Mouse (Mus musculus) limb, embryonic 14.5 days (tissue): ENCODE results near the gene Rsf1. TPM values are rescaled to one million over a fixed set of nuclear protein-coding genes. Genes with fewer than 3 reads are reported as not detected.

Experiments used
- ATAC-seq: fragments of 200-750 bp; cut with Nextera tagmentation; 2 replicates; pipeline ENCODE4 v1.8.0; 2017; ENCODE audit warnings: low read depth, moderate number of reproducible peaks, moderate TSS enrichment; ENCODE audit not compliant: low FRiP score
- DNase-seq: peaks from one replicate; pipeline ENCODE4 v3.0.0-alpha.2; 2015; ENCODE audit warnings: low spot score
- H3K27ac ChIP-seq: fragments of 300-500 bp; sonication (generic); replicated peaks from 2 replicates; pipeline ENCODE4 v1.5.1; 2014; ENCODE audit warnings: low read depth, mild to moderate bottlenecking, low read length, moderate library complexity, mixed read lengths
- H3K27me3 ChIP-seq: fragments of 300-500 bp; sonication (generic); 2 replicates; pipeline ENCODE4 v1.6.1; 2014; ENCODE audit warnings: low read length, mixed read lengths; ENCODE audit not compliant: control insufficient read depth, insufficient read depth
- H3K36me3 ChIP-seq: fragments of 300-500 bp; sonication (generic); 2 replicates; pipeline ENCODE4 v1.6.1; 2014; ENCODE audit warnings: mild to moderate bottlenecking, low read length, moderate library complexity, mixed read lengths; ENCODE audit not compliant: control insufficient read depth, insufficient read depth
- H3K4me1 ChIP-seq: fragments of 300-500 bp; sonication (generic); 2 replicates; pipeline ENCODE4 v1.6.1; 2014; ENCODE audit warnings: antibody characterized with exemption, low read length, mixed read lengths; ENCODE audit not compliant: control insufficient read depth, insufficient read depth
- H3K4me2 ChIP-seq: fragments of 300-500 bp; sonication (generic); replicated peaks from 2 replicates; pipeline ENCODE4 v1.6.1; 2014; ENCODE audit warnings: low read depth, mild to moderate bottlenecking, low read length, moderate library complexity; ENCODE audit not compliant: severe bottlenecking
- H3K4me3 ChIP-seq: fragments of 300-500 bp; sonication (generic); replicated peaks from 2 replicates; pipeline ENCODE4 v1.5.1; 2014; ENCODE audit warnings: low read length
- H3K9ac ChIP-seq: fragments of 300-500 bp; sonication (generic); 2 replicates; pipeline ENCODE4 v1.6.1; 2014; ENCODE audit warnings: mild to moderate bottlenecking, low read depth, low read length, moderate library complexity; ENCODE audit not compliant: severe bottlenecking
- H3K9me3 ChIP-seq: fragments of 300-500 bp; sonication (generic); 2 replicates; pipeline ENCODE4 v1.6.1; 2016; ENCODE audit warnings: low read length; ENCODE audit not compliant: control insufficient read depth
- POLR2A ChIP-seq: fragments of 200-500 bp; IDR thresholded peaks from 2 replicates; pipeline ENCODE4 v1.8.0; 2012; ENCODE audit warnings: inconsistent platforms, mild to moderate bottlenecking, moderate library complexity, borderline replicate concordance; ENCODE audit not compliant: insufficient read depth, insufficient read length; ENCODE audit errors: extremely low read depth
- WGBS: fragments of 180-500 bp; shearing (Covaris S2); extraction: QIAGEN DNeasy Blood & Tissue Kit; methylation state at CpG from one replicate; pipeline ENCODE4 v1.1.7; 2014; 5-methylcytosine and 5-hydroxymethylcytosine counted together
- polyA plus RNA-seq, 2 experiments: library from polyadenylated mRNA; depleted of rRNA in 1 of 2; stranded (reverse) in 1 of 2; unstranded in 1 of 2; fragments of >200 nt; fragmentation: Nextera tagmentation in 1 of 2; extraction: Ambion mirVana in 1 of 2; gene quantifications; 2 replicates each; pipeline versions ENCODE4 v1.2.1 to v1.2.3; 2012 to 2014

Gene Rsf1
- polyA plus RNA-seq, 2 experiments = 12.2 to 19.8 TPM

DNA sequence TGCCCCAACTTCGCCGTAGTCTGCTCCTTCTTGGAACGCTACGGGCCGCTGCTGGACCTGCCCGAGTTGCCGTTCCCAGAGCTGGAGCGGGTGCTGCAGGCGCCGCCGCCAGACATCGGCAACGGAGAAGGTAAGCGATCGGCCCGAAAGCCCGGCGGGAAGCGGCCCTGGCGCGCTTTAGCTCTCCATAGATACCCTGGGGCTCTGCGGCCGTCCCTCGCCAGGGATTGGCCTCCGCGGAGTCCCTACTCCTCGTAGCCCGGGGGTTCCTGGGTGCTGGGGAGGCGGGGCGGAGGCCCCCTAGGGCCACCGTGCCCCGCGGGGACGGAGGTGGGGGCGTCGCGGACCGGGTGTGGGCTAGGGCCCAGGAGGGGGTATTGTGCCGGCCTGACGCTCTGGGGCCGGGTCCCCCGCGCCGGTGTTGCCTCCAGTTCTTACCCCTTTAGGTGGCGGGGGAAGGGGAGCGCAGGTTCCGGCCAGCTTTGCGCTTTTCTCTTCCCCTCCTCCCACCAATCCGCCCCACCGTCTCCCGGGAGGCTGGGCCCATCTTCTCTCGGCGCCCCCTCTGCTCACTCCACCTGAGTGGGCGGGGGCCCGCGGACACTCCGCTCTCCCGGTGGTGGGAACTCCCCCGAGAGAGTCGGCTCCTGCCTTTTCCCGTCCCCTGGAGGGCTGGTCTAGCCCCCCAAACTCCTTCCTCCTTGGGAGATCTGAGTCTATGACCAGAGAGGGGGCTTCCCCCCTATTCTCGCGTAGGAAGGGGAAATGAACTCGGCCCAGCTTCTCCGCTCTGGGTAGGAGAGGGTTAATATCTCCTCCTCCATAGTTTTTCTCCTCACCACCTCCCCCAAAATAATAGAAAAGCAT is 520 bp downstream of the Rsf1 start:
- Histone ChIP-seq H3K9me3 (no peaks in the 10 kb centered on the region), H3K4me1 (peaks cover 7% of the 10 kb centered on the region; the same call in 1 of the 2 replicates), H3K27ac (peak overlapping the region; percentile 98), H3K36me3 (0 out of 2 replicates have a peak, but pooled peaks cover 1% of the 10 kb centered on the region), H3K9ac (peak overlapping the region; percentile 99), H3K4me3 (peak overlapping the region; percentile 100), H3K4me2 (peak overlapping the region; percentile 74), H3K27me3 (no peaks in the 10 kb centered on the region)
- no peak for TF ChIP-seq POLR2A
- no peak for ATAC-seq
- DNase-seq = peak; percentile 29
- 1% methylated on average over 31 of the region's 65 CpGs for WGBS

DNA sequence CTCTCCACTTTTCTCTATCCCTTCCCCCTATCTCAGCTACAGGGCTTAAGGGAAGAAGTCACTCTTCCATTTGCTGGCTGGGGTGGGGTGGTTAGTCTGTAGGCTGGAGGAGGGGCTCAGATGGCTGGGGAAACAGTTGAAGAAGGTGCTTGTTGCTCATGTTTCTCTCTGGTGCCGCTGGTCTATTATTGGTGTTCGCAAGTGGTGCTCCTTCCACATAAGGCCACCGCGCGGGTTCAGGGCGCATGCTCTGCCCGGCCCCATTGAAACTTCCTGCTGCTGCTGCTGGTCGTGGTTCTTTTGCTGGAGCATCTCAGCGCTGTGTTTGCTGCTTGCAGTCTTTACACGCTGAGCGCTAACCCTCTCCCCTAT is 1.1 kb downstream of the Rsf1 start:
- no peaks in the 10 kb centered on the region for H3K36me3 ChIP-seq
- H3K9ac ChIP-seq = peak overlapping the region; percentile 99
- H3K27ac ChIP-seq = peak overlapping the region; percentile 98
- no peaks in the 10 kb centered on the region for H3K27me3 ChIP-seq
- peak; percentile 85 for DNase-seq
- H3K9me3 ChIP-seq = no peaks in the 10 kb centered on the region
- peak overlapping the region; percentile 74 for H3K4me2 ChIP-seq
- peak; percentile 54 for ATAC-seq
- H3K4me1 ChIP-seq = peaks cover 7% of the 10 kb centered on the region; the same call in 1 of the 2 replicates
- TF ChIP-seq POLR2A = 0 out of 2 replicates have a peak, but pooled peaks have one; percentile 4
- under 1% methylated on average over 11 of the region's 11 CpGs for WGBS
- H3K4me3 ChIP-seq = peak overlapping the region; percentile 100

DNA sequence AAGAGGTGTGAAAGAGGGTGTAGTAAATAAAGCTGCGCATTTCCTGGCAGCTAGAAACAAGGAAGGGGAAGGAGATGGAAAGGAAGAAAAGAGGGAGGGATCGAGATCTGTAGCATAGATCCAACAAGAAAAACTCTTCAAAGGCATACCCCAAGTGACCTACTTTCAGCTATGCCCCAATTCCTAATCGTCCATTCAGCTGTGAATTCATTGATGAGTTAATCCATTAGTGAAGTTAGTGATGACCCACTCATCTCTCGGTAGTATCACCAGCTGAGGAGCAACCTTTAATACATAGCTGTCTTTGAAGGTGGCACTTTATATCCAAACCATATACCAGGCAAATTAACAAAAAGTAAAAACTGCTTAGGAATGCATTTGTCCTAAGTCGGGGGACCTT is 8.8 kb downstream of the Rsf1 start:
- no peak for ATAC-seq

DNA sequence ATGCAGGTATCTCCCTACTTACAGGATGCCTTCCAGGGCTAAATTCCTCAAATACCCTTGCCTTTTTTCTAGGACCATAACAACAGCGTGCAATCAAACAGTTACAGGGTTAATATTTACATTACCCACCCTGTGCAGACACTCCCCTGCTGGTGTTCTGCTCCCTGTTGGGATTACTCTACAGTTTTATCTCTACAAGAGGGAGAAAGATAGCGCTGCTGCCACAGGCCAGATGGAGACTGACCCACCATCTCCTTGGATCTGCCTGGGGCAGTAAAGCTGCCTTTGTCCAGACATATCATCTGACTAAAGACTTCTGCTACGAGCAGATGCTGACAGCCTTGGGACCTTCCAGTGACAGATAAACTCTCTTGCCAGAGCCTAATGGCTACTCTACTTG is 10.8 kb downstream of the Rsf1 start:
- DNase-seq (no peak), ATAC-seq (no peak)
- Histone ChIP-seq H3K4me2 (no peak overlapping the region), H3K9ac (no peak overlapping the region), H3K27ac (no peak overlapping the region), H3K4me3 (no peak overlapping the region), H3K4me1 (peaks cover 9% of the 10 kb centered on the region; the same call in 1 of the 2 replicates), H3K9me3 (no peaks in the 10 kb centered on the region), H3K27me3 (no peaks in the 10 kb centered on the region), H3K36me3 (peaks cover 5% of the 10 kb centered on the region; the same call in 1 of the 2 replicates)
- no peak for TF ChIP-seq POLR2A
- WGBS = 26% methylated on average over 3 of the region's 3 CpGs

More for the DNA sequence above, 8.8 kb downstream of the Rsf1 start:
- Histone ChIP-seq H3K9me3 (no peaks in the 10 kb centered on the region), H3K4me2 (no peak overlapping the region), H3K27me3 (no peaks in the 10 kb centered on the region), H3K4me1 (peaks cover 9% of the 10 kb centered on the region; the same call in 1 of the 2 replicates), H3K4me3 (no peak overlapping the region), H3K9ac (no peak overlapping the region), H3K27ac (no peak overlapping the region), H3K36me3 (peaks cover 5% of the 10 kb centered on the region; the same call in 1 of the 2 replicates)
- DNase-seq = no peak
- WGBS = 86% methylated on average over 5 of the region's 5 CpGs
- no peak for TF ChIP-seq POLR2A

DNA sequence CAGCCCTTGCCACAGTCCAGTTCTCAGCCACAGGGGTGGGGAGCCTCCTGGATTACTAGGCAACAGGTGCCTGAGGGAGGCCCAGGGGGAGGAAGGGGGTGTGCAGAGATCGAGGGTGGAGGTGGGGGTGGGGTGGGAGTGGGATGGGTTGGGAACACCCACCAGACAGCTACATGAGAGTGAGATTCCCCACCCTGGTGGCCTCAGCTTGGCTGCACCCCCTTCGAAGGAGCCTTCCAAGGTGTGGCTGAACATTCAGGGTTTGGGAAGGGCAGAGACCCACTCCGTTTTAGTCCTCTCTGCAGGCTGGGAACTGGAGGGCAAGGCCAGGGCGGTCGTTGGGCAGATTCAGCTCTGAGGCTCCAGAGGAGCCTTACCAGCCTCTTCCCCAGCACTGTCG is 11.6 kb downstream of the Rsf1 start:
- H3K27me3 ChIP-seq = no peaks in the 10 kb centered on the region
- no peak overlapping the region for H3K9ac ChIP-seq
- no peak for DNase-seq
- TF ChIP-seq POLR2A = no peak
- H3K4me1 ChIP-seq = peaks cover 9% of the 10 kb centered on the region; the same call in 1 of the 2 replicates
- ATAC-seq = peak; percentile 44; the same call in 1 of the 2 replicates
- peaks cover 5% of the 10 kb centered on the region; the same call in 1 of the 2 replicates for H3K36me3 ChIP-seq
- WGBS = 83% methylated on average over 6 of the region's 6 CpGs
- no peaks in the 10 kb centered on the region for H3K9me3 ChIP-seq
- H3K4me3 ChIP-seq = no peak overlapping the region
- no peak overlapping the region for H3K4me2 ChIP-seq
- H3K27ac ChIP-seq = no peak overlapping the region
